Mouse (Mus musculus) limb, embryonic 15.5 days (tissue): ENCODE data around the gene Npw. TPM values are rescaled to one million over a fixed set of nuclear protein-coding genes. Genes with fewer than 3 reads are reported as not detected.

ENCODE experiments used
- ATAC-seq: fragments of 200-750 bp; cut with Nextera tagmentation; 2 replicates; pipeline ENCODE4 v1.8.0; 2017; ENCODE audit warnings: low read depth, moderate TSS enrichment; ENCODE audit not compliant: insufficient number of reproducible peaks, low FRiP score, low TSS enrichment
- H3K27ac ChIP-seq: fragments of 300-500 bp; sonication (generic); 2 replicates; pipeline ENCODE4 v1.5.1; 2015; ENCODE audit warnings: moderate library complexity, mild to moderate bottlenecking, inconsistent platforms
- H3K27me3 ChIP-seq: fragments of 300-500 bp; sonication (generic); 2 replicates; pipeline ENCODE4 v1.6.1; 2015; ENCODE audit warnings: inconsistent platforms
- H3K36me3 ChIP-seq: fragments of 300-500 bp; sonication (generic); 2 replicates; pipeline ENCODE4 v1.6.1; 2015; ENCODE audit warnings: inconsistent platforms
- H3K4me1 ChIP-seq: fragments of 300-500 bp; sonication (generic); 2 replicates; pipeline ENCODE4 v1.6.1; 2015; ENCODE audit warnings: inconsistent platforms
- H3K4me2 ChIP-seq: fragments of 300-500 bp; sonication (generic); 2 replicates; pipeline ENCODE4 v1.6.1; 2015; ENCODE audit warnings: mild to moderate bottlenecking, inconsistent platforms
- H3K4me3 ChIP-seq: fragments of 300-500 bp; sonication (generic); 2 replicates; pipeline ENCODE4 v1.5.1; 2015; ENCODE audit warnings: mild to moderate bottlenecking, inconsistent platforms
- H3K9ac ChIP-seq: fragments of 300-500 bp; sonication (generic); 2 replicates; pipeline ENCODE4 v1.6.1; 2015; ENCODE audit warnings: inconsistent platforms
- H3K9me3 ChIP-seq: fragments of 300-500 bp; sonication (generic); 2 replicates; pipeline ENCODE4 v1.6.1; 2016; ENCODE audit warnings: inconsistent platforms
- WGBS: fragments of 180-500 bp; shearing (Covaris S2); methylation state at CpG from one replicate; pipeline ENCODE4 v1.1.7; 2015; 5-methylcytosine and 5-hydroxymethylcytosine counted together
- polyA plus RNA-seq: library from polyadenylated mRNA; unstranded; fragments of >200 nt; fragmentation: Nextera tagmentation; extraction: Ambion mirVana; gene quantifications from 2 replicates; pipeline ENCODE4 v1.2.1, GENCODE M21; 2015

Gene Npw
- polyA plus RNA-seq, 1 experiment from 2014 or later: not detected

DNA sequence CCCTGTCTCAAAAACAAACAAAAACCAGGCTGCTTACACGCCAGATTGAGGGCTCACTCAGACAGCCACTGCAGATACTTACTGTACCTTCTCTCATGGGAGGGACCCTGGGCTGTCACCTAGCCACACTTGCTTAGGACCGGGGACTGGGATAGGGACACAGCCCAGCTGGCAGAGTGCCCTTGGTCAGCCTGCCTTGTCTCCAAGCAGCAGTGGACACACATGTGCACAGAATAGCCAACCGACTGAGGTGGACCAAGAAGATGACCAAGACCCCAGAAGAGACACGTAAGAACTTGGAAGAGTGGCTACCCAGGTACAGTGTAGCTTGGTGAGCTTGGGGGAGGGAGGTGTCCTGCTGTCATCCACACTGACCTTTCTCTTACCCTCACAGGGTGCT lies 20.0 kb downstream of the Npw start:
- no peak overlapping the region for H3K4me2 ChIP-seq
- H3K27ac ChIP-seq: peak overlapping the region; percentile 93
- no peaks in the 10 kb centered on the region for H3K9me3 ChIP-seq
- ATAC-seq: no peak
- 93% methylated on average over 4 of the region's 4 CpGs for WGBS
- H3K9ac ChIP-seq: no peak overlapping the region
- H3K4me1 ChIP-seq: peaks cover 52% of the 10 kb centered on the region
- H3K27me3 ChIP-seq: no peaks in the 10 kb centered on the region
- no peak overlapping the region for H3K4me3 ChIP-seq
- peaks cover 28% of the 10 kb centered on the region for H3K36me3 ChIP-seq

DNA sequence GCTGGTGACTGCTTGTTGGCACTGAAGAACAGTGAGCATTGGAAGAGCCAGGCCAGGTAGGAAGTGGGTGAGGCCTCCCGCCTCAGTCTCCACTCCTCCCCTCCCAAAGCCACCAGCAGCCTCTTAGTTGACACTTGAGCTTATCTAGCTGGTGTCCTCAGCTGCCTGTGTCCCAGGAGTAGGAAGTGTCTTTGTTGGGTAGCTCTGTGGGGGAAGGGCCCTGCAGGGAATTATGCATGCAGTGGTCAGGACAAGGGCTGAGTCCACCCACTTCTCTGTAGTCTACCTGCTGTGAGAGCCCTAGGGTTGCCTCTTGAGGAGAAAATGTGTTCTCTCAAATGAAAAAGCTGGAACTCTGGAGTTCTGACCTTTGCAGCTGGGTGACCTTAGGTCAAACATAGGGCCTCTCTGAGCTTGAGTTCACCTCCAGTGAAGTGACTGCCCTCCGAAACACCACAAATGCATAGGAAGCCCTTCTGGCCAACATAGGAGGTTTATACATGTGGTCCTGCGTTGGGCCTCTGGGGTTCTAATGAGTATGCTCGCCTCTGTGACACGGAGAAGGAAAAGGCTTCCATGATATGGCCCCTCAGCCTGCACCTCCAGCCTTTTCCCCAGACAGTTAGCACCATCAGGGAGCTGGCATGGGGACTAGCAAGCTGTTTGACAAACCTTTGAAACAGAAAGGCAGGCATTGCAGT lies 21.3 kb downstream of the Npw start:
- H3K9ac ChIP-seq: no peak overlapping the region
- no peak overlapping the region for H3K27ac ChIP-seq
- no peak for ATAC-seq
- H3K4me1 ChIP-seq: peaks cover 54% of the 10 kb centered on the region
- WGBS: 77% methylated on average over 5 of the region's 5 CpGs
- H3K4me2 ChIP-seq: no peak overlapping the region
- no peaks in the 10 kb centered on the region for H3K27me3 ChIP-seq
- no peaks in the 10 kb centered on the region for H3K9me3 ChIP-seq
- H3K4me3 ChIP-seq: no peak overlapping the region
- peaks cover 24% of the 10 kb centered on the region for H3K36me3 ChIP-seq

DNA sequence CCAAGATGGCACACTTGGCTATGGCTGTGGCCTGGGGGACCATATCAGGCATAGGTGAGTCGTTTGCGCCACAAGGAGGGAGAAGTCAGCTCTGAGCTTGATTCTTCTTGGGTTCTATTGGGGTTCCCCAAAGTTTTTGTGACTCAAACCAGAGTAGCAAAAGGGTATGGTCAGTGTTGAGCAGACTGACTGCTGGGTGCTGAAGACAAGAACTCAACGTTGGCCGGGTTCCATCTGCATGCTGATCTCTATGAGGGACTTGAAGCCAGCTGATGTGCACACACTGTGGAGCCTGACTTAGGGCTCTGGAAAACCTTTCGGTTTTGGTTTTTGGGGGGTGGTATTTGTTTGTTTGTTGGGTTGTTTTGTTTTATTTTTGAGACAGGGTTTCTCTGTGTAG lies 22.6 kb downstream of the Npw start:
- H3K27ac ChIP-seq: no peak overlapping the region
- WGBS: 92% methylated on average over 5 of the region's 5 CpGs
- no peaks in the 10 kb centered on the region for H3K9me3 ChIP-seq
- peaks cover 18% of the 10 kb centered on the region for H3K36me3 ChIP-seq
- H3K4me3 ChIP-seq: no peak overlapping the region
- H3K27me3 ChIP-seq: no peaks in the 10 kb centered on the region
- peaks cover 57% of the 10 kb centered on the region for H3K4me1 ChIP-seq
- no peak for ATAC-seq
- no peak overlapping the region for H3K4me2 ChIP-seq
- H3K9ac ChIP-seq: no peak overlapping the region

DNA sequence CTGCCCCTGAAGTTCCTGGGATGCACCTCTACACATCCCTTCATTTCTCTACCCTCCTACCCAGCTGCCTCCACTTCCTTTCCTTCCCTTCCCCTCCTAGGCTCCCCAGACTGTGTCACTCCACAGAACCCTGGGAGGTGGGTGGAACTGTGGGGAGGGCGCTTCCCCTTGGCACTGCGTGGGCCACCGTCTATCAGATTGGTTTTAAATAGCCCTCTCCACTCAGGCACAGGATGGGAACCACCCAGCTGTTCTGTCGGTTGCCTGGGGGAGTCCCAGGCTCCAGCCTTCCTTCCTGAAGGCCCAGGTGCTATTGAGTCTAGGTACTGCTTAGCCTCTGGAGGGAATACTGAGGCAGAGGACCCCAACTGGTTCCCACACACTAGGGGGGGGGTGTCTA lies 23.2 kb downstream of the Npw start:
- Histone ChIP-seq H3K9me3 (no peaks in the 10 kb centered on the region), H3K4me1 (peaks cover 50% of the 10 kb centered on the region), H3K9ac (no peak overlapping the region), H3K27ac (no peak overlapping the region), H3K4me2 (no peak overlapping the region), H3K27me3 (no peaks in the 10 kb centered on the region), H3K36me3 (peaks cover 20% of the 10 kb centered on the region), H3K4me3 (no peak overlapping the region)
- 84% methylated on average over 4 of the region's 4 CpGs for WGBS
- ATAC-seq: no peak

DNA sequence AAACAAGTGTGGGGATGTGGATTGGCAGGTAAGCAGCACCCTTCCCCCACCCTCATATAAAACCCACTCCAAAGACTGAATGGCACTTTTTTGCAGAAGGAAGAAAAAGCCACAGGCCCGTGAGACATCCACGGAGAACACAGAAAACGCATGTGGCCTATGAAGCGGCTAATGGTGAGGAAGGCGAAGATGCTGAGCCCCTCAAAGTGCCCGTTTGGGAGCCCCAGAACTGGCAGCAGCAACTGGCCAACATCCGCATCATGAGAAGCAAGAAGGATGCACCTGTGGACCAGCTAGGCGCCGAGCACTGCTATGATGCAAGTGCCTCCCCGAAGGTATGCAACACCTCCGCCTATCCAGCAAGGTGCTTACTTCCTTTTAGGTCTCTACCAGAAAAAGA lies 24.4 kb downstream of the Npw start:
- 92% methylated on average over 11 of the region's 11 CpGs for WGBS
- H3K27ac ChIP-seq: peak overlapping the region; percentile 96
- no peak overlapping the region for H3K9ac ChIP-seq
- H3K36me3 ChIP-seq: peaks cover 31% of the 10 kb centered on the region
- ATAC-seq: no peak
- peaks cover 38% of the 10 kb centered on the region for H3K4me1 ChIP-seq
- no peak overlapping the region for H3K4me2 ChIP-seq
- no peaks in the 10 kb centered on the region for H3K27me3 ChIP-seq
- no peaks in the 10 kb centered on the region for H3K9me3 ChIP-seq
- H3K4me3 ChIP-seq: no peak overlapping the region

DNA sequence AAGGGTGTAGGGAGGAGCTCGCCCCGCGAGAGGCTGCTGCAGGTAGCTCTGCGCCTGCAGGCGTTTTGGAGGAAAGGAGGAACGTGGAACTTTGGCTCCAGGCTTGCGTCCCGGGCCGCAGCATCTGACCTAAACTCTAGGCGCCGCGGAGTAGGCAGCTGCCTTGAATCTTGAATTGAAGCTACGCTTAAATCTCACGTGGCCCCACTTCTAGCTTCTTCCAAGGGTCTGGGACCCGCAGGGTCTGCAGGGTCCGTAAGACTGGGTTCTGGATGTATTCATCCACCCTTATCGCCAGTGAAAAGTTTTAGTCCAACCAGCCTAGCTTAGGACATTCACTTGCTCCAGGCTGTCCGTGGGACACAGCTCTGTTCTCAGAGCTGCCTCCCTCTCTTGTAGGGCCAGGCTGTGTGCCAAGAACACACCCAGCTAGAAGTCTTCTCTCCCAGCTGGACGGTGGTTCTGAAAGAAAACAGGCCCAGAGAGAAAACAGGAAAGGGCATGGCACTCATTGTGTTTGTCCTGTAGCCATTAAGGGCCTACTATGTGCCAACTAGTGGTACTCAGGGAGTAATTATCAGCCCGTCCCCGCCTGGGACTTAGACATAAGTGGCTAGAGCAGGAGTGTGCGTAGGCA lies 25.3 kb downstream of the Npw start:
- Histone ChIP-seq H3K9me3 (no peaks in the 10 kb centered on the region), H3K27me3 (no peaks in the 10 kb centered on the region), H3K27ac (peak overlapping the region; percentile 96), H3K4me3 (peak overlapping the region; percentile 55), H3K4me1 (peaks cover 31% of the 10 kb centered on the region), H3K9ac (peak overlapping the region; percentile 52), H3K4me2 (peak overlapping the region; percentile 81), H3K36me3 (peaks cover 35% of the 10 kb centered on the region)
- 7% methylated on average over 22 of the region's 22 CpGs for WGBS
- ATAC-seq: peak; percentile 36

DNA sequence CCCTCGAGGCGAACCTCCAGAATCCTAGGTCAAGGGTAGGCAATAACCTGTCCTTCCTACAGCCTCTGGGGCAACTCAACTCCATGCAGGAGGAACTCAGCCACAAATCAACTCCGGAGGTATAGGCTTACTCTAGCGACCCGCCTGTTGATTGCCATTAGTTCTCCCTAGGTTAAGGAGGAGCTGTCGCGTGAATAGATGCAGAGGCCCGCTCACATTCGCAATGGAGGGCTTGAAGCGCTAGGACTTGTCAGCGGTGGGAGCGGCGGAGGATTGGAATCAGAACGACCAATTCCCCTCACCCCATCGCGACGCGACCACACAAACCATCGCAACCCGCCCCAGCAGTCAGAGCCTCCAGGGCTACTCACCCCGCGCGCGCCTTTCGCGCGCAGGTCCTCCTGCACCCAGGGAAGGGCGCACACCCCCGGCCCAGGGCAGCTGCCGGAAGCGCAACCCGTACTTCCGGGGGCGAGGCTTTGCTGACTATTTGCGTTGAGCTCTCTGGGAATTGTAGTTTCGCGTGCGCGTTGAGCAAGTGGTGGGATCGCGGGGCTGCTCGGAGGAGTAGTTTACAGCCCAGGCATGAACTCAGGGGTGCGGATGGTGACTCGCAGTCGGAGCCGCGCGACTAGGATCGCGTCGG lies 26.0 kb downstream of the Npw start, which contains the start of the genes Tsc2 and Nthl1:
Tsc2 (minus strand) TSS at position 464 of the 646 bp plus-strand sequence.
Nthl1 (plus strand) TSS at position 514 of the 646 bp plus-strand sequence.
- Histone ChIP-seq H3K9ac (peak within 1 kb of the TSS; percentile 52), H3K4me1 (peaks cover 31% of the 10 kb centered on the region), H3K27me3 (no peaks in the 10 kb centered on the region), H3K27ac (peak within 1 kb of the TSS; percentile 96), H3K9me3 (no peaks in the 10 kb centered on the region), H3K4me2 (peak within 1 kb of the TSS; percentile 81), H3K4me3 (peak within 1 kb of the TSS; percentile 55), H3K36me3 (peaks cover 41% of the 10 kb centered on the region)
- ATAC-seq: peak; percentile 85
- under 1% methylated on average over 51 of the region's 51 CpGs for WGBS

DNA sequence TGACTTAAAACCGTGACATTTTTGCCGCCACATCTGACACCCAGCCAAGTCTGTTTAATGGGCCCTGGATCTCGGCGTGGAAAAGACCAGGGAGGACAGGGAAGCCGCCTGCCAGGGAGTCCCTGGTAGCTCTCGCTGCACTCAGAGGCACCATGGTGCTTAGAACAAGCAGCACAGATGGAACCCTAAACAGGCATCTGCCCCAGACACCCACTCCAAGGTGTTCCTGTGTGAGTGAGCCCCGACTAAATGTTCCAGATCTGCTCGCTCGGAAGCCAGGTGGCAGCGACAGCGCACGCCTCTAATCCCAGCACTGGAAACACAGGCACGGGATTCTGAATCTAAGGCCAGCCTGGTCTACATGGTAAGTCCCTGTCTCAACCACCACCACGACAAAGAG lies 28.2 kb downstream of the Npw start:
- H3K27ac ChIP-seq: no peak overlapping the region

DNA sequence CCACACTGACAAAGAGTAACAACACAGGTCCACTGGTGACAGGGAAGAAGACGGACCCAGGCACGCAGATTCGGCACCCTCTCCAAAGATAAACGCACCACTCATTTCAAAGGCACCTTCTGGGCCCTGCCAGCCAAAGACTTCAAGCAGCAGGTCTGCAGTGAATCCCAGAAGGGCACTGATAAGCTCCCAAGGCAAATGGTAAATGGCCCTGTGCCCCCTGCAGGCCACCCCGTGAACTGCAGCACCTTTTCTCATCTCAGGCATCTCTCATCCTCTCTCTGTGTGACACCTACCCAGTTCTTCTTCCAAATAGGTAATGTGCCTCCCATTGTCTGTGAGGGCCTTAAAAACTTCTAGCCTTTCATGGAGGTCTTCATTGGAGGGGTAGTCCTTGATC lies 29.6 kb downstream of the Npw start:
- ATAC-seq: no peak
- H3K27me3 ChIP-seq: no peaks in the 10 kb centered on the region
- H3K27ac ChIP-seq: no peak overlapping the region
- no peaks in the 10 kb centered on the region for H3K9me3 ChIP-seq
- H3K36me3 ChIP-seq: peaks cover 70% of the 10 kb centered on the region
- no peak overlapping the region for H3K9ac ChIP-seq
- WGBS: 44% methylated on average over 5 of the region's 5 CpGs
- H3K4me2 ChIP-seq: no peak overlapping the region
- no peak overlapping the region for H3K4me3 ChIP-seq
- peaks cover 16% of the 10 kb centered on the region for H3K4me1 ChIP-seq

More for the DNA sequence above, 28.2 kb downstream of the Npw start:
- Histone ChIP-seq H3K4me1 (peaks cover 26% of the 10 kb centered on the region), H3K4me3 (no peak overlapping the region), H3K9me3 (no peaks in the 10 kb centered on the region), H3K36me3 (peaks cover 56% of the 10 kb centered on the region), H3K4me2 (no peak overlapping the region), H3K27me3 (no peaks in the 10 kb centered on the region), H3K9ac (no peak overlapping the region)
- no peak for ATAC-seq
- WGBS: 87% methylated on average over 14 of the region's 14 CpGs

DNA sequence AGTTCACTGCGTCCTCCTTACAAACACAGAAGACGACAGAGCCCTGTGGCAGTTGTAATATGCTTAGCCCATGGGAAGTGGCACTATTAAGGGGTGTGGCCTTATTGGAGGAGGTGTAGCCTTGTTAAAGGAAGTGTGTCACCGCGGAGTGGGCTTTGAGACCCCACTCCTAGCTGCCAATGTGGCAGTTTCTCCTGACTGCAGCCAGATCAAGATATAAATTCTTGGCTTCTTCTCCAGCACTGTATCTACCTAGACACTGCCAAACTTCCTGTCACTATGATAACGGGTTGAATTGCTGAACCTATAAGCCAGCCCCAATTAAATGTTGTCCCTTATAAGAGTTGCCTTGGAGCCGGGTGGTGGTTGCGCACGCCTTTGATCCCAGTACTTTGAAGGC lies 32.8 kb downstream of the Npw start:
- H3K4me1 ChIP-seq: no peaks in the 10 kb centered on the region

DNA sequence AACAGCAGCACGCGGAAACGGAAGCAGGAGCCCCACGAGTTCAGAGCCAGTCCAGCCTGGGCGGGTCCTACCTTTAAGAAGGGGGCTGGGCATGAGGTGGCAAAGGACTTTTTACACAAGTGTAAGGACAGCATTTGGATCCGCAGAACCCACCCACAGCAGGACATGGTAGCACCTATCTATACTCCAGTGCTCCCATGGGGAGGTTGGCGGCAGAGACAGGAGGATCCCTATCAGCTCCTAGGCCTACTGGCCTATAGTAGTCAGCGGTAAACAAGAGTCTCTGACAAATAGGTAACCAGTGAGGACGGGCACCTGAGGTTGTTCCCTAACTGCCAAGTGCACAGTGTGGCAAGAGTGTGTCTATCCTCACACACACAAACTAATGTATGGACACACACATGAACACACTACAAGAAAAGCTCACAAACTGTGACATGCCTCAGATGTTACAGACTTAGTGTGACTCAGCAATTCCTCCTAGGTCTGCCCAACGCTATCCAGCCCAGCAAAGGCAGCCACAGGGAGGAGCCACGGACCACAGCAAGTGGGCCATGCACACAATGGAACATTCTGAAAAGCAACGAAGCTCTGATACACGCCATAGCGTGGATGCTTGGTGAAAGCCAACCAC lies 40.6 kb downstream of the Npw start:
- Histone ChIP-seq H3K36me3 (peaks cover 92% of the 10 kb centered on the region), H3K27ac (no peak overlapping the region), H3K9ac (no peak overlapping the region)

More for the DNA sequence above, 32.8 kb downstream of the Npw start:
- Histone ChIP-seq H3K27me3 (no peaks in the 10 kb centered on the region), H3K9ac (no peak overlapping the region), H3K9me3 (no peaks in the 10 kb centered on the region), H3K36me3 (peaks cover 97% of the 10 kb centered on the region), H3K4me2 (no peak overlapping the region), H3K27ac (no peak overlapping the region), H3K4me3 (no peak overlapping the region)
- WGBS: 90% methylated on average over 8 of the region's 8 CpGs
- no peak for ATAC-seq

DNA sequence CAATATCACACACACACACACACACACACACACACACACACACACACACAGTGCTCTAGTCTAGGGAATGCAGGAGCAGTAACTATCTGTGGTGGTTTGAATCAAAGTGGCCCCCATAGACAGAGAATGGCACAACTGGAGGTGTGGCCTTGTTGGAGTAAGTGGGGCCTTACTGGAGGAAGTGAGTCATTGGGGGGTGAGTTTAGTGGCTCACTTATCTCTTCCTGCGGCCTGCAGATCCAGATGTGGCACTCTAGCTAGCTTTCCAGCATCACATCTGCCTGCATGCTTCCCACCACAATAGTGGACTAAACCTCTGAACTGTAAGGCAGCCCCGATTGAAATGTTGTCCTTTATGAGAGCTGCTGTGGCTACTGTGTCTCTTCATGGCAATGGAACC lies 47.5 kb downstream of the Npw start:
- Histone ChIP-seq H3K27ac (no peak overlapping the region), H3K4me1 (no peaks in the 10 kb centered on the region), H3K4me3 (no peak overlapping the region), H3K36me3 (peaks cover 67% of the 10 kb centered on the region), H3K27me3 (no peaks in the 10 kb centered on the region), H3K4me2 (no peak overlapping the region), H3K9ac (no peak overlapping the region), H3K9me3 (no peaks in the 10 kb centered on the region)
- no peak for ATAC-seq
- WGBS: 84% methylated on average over 2 of the region's 2 CpGs

More for the DNA sequence above, 40.6 kb downstream of the Npw start:
- Histone ChIP-seq H3K9me3 (no peaks in the 10 kb centered on the region), H3K4me3 (no peak overlapping the region), H3K27me3 (no peaks in the 10 kb centered on the region), H3K4me2 (no peak overlapping the region), H3K4me1 (no peaks in the 10 kb centered on the region)
- ATAC-seq: no peak
- WGBS: 85% methylated on average over 14 of the region's 14 CpGs
